Mouse (Mus musculus) layer of hippocampus, postnatal 10 days (tissue): ENCODE measurements at regions not wholly inside any gene's neighbourhood (a gene's known extent, or its start where the extent isn't known, plus 50 kb on each side); places are given as distances from the start of the nearest gene placed in this dataset.

ENCODE experiments used
- DNase-seq, 2 experiments: peaks; one replicate each; pipeline ENCODE4 v3.0.0; 2021; ENCODE audit warnings: low spot score in 2 of 2

DNA sequence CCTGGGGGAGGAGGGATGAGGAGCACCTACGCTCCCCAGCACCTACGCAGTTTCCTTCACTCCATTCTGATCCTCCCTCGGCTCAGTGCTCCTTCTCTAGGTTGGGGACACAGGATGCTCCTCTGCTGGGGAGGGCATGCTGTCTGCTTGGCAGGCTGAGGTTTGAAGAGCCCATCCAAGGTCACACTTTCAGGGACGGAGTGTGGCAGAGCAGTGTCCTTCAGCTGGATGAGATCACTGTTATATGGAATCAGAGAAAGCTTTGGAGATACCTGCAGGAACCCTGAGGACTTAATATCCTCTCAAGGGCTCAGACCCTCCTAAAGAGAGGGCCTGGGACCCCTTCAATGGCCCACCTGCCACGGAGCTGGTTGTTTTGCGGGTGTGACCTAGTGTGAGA is 60.5 kb downstream of the Klhdc7a start:
- DNase-seq: no peak

DNA sequence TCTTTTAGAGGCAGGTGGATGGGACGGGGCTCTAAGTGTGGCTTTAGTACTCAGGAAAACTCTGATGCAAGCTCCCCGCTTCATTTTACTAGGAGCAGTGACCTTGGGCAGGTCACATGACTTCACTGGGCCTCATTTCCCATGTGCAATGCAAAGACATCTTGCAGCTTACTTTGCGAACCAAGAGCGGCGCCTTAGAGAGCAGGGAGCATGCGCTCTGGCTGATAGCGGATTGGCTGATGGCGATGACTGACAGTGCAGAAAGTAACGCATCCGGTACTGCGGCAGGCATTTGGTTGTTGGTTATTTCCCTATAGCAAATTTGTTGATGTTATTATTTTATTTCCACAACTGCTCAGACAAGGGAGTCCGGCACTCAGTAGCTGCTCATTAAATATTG is 61.6 kb downstream of the Klhdc7a start:
- DNase-seq: no peak

DNA sequence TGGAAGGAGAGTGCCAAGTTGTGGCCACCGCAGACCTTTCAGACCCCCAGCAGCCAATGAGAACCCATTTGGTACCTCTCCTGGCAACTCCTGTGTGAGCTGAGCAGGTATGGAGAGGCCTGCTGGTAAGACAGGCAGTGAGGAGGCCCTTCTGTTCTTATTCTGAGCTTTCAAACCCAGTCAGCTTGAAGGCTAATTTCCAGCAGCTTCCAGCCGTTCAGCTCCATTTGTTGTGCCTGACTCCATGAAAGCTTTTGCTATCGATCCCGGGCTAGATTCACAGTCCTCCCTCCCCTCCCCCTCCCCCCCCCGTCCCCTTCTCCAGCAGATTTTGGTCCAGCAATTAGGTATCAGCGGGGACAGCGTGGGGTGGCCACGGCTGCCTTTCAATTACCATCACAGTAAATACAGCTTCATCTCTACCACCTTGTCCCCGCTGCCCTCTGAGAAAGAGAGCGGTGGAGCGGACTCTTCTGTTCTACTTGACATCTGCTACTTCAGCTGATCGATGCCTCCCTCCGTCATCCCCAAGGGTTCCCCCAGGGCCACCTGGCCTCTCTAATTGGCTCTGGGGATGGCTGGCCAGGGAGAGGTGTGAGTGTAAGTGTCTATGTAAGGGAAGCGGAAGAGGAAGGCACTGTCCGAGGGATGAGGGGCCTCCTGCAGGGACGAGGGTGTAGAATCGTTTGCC is 62.6 kb downstream of the Klhdc7a start:
- no peak for DNase-seq

- DNase-seq: no peak
Observed at GRCm38 (mm10) chr4:139899960-139900359, 66.6 kb upstream of the Pax7 start.

GRCm38 (mm10) chr4:139899410-139899809 is 66.1 kb upstream of the Pax7 start:
- peak in 1 of 2 experiments; percentile 35 for DNase-seq

DNA sequence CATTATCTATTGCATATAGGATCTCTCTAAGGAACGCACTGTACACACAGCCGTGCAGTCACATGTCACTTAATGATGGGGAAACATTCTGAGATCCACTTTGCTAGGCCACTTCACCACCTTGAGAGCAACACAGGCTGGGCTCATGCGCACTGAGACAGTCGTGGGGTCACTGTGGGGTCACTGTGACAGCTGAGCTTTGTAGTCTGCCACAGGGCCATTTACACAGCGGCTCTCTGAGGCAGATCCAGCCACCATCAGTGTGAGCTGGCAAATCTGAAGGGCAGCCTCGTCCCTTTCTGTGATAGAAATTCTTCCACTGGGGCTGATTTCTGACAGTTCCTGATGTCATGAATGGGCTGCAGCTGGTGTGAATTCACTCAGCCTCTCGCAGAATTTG is 59.4 kb upstream of the Pax7 start:
- no peak for DNase-seq

- DNase-seq: peak in 1 of 2 experiments; percentile 35
Observed at GRCm38 (mm10) chr4:139889013-139889412, 55.7 kb upstream of the Pax7 start.
